In genomic region chr14:21048879-21049278, GRCm38 (mm10) we compare ENCODE assay signal across 9 mouse cellular contexts. TPM values are rescaled to one million over a fixed set of nuclear protein-coding genes. Genes with fewer than 3 reads are reported as not detected.
DNase-seq lines count a peak whose midpoint lies in the region; ATAC-seq and TF ChIP-seq lines count a peak whose summit lies in the region.
"Had no signal": no experiment of that assay in that cellular context is flagged by ENCODE, and none has a peak within 500 bp of the region (broad histone marks: within the 10 kb centered on the region; RNA-seq: fewer than 3 reads in every experiment).

No protein-coding gene starts in this region.

- no peak for DNase-seq in G1E (ENCODE audit: low spot score)
- DNase-seq in embryo, embryonic 11 days = peak; percentile 43
- peak; percentile 62 for DNase-seq in lung, embryonic 14.5 days
- peak; percentile 72 for DNase-seq in thymus, postnatal 14 days
- DNase-seq in left cerebral cortex, postnatal 14 days (ENCODE audit: low spot score in 2 of 2) = no peak
- DNase-seq in frontal cortex, postnatal 10 days (ENCODE audit: low spot score in 2 of 2) = no peak

- H3K36me3 ChIP-seq in intestine, postnatal 0 days (ENCODE audit: control insufficient read depth, insufficient read depth) = peaks cover 6% of the 10 kb centered on the region; the same call in 1 of the 2 replicates
- H3K36me3 ChIP-seq in intestine, embryonic 16.5 days (ENCODE audit: control insufficient read depth, insufficient read depth, low read length) = no peaks in the 10 kb centered on the region
- H3K36me3 ChIP-seq in G1E (replicated peaks) = peaks cover 31% of the 10 kb centered on the region
- H3K36me3 ChIP-seq in lung, embryonic 14.5 days (ENCODE audit: insufficient read depth) = peaks cover 9% of the 10 kb centered on the region; the same call in 1 of the 2 replicates

- H3K9me3 ChIP-seq in intestine, postnatal 0 days (ENCODE audit: control insufficient read depth) = no peaks in the 10 kb centered on the region
- H3K9me3 ChIP-seq in intestine, embryonic 16.5 days (ENCODE audit: control insufficient read depth, low read length) = 0 out of 2 replicates have a peak, but pooled peaks cover 2% of the 10 kb centered on the region
- peaks cover 2% of the 10 kb centered on the region; the same call in 1 of the 2 replicates for H3K9me3 ChIP-seq in G1E (replicated peaks)
- no peaks in the 10 kb centered on the region for H3K9me3 ChIP-seq in lung, embryonic 14.5 days (ENCODE audit: low read depth, low read length)
- H3K9me3 ChIP-seq: embryonic facial prominence, embryonic 12.5 days had no signal

- H3K9ac ChIP-seq in intestine, postnatal 0 days (ENCODE audit: low read depth, low read length) = no peak overlapping the region
- H3K9ac ChIP-seq in intestine, embryonic 16.5 days (ENCODE audit: low read depth, low read length) = no peak overlapping the region
- no peak overlapping the region for H3K9ac ChIP-seq in lung, embryonic 14.5 days
- H3K9ac ChIP-seq: embryonic facial prominence, embryonic 12.5 days had no signal

- no peaks in the 10 kb centered on the region for H3K4me1 ChIP-seq in intestine, postnatal 0 days (replicated peaks; ENCODE audit: control insufficient read depth, insufficient read depth, low read length)
- no peaks in the 10 kb centered on the region for H3K4me1 ChIP-seq in intestine, embryonic 16.5 days (ENCODE audit: control insufficient read depth, insufficient read depth, low read length)
- H3K4me1 ChIP-seq in G1E (ENCODE audit: insufficient read depth, low read depth, low read length) = peaks cover 13% of the 10 kb centered on the region
- 0 out of 2 replicates have a peak, but pooled peaks cover 5% of the 10 kb centered on the region for H3K4me1 ChIP-seq in lung, embryonic 14.5 days (ENCODE audit: insufficient read depth)

- no peak for ATAC-seq in intestine, postnatal 0 days
- no peak for ATAC-seq in intestine, embryonic 16.5 days
- ATAC-seq in G1E (ENCODE audit: extremely low read depth, insufficient number of reproducible peaks, low FRiP score, poor library complexity, severe bottlenecking) = no peak
- ATAC-seq in lung, embryonic 14.5 days (ENCODE audit: insufficient read depth) = no peak

- no peak overlapping the region for H3K4me2 ChIP-seq in intestine, postnatal 0 days (replicated peaks; ENCODE audit: low read depth)
- H3K4me2 ChIP-seq in intestine, embryonic 16.5 days (ENCODE audit: low read depth, low read length) = no peak overlapping the region
- H3K4me2 ChIP-seq in lung, embryonic 14.5 days = no peak overlapping the region
- H3K4me2 ChIP-seq: embryonic facial prominence, embryonic 12.5 days had no signal

- TF ChIP-seq CTCF in intestine, postnatal 0 days (IDR thresholded peaks at IDR 0.05; ENCODE audit: low read depth) = peak; percentile 73
- TF ChIP-seq CTCF in G1E (IDR thresholded peaks at IDR 0.05; ENCODE audit: low read depth, low read length) = peak; percentile 51; the same call in 1 of the 2 replicates
- peak; percentile 60 for TF ChIP-seq CTCF in lung, embryonic 14.5 days (IDR thresholded peaks at IDR 0.05; ENCODE audit: low read depth)

- H3K4me3 ChIP-seq in intestine, postnatal 0 days (ENCODE audit: low read depth, low read length) = no peak overlapping the region
- no peak overlapping the region for H3K4me3 ChIP-seq in intestine, embryonic 16.5 days (ENCODE audit: low read length)
- H3K4me3 ChIP-seq in G1E (ENCODE audit: low read depth, low read length) = no peak overlapping the region
- no peak overlapping the region for H3K4me3 ChIP-seq in lung, embryonic 14.5 days (ENCODE audit: low read depth, low read length)
- H3K4me3 ChIP-seq: embryonic facial prominence, embryonic 12.5 days had no signal

- H3K27ac ChIP-seq in intestine, postnatal 0 days (ENCODE audit: low read depth, low read length) = no peak overlapping the region
- H3K27ac ChIP-seq in intestine, embryonic 16.5 days (ENCODE audit: low read length) = no peak overlapping the region
- no peak overlapping the region for H3K27ac ChIP-seq in lung, embryonic 14.5 days (ENCODE audit: low read depth)
- H3K27ac ChIP-seq: embryonic facial prominence, embryonic 12.5 days had no signal

- intact Hi-C loops in left cerebral cortex, postnatal 14 days (cut with DNase I) = no loop called here

- no peaks in the 10 kb centered on the region for H3K27me3 ChIP-seq in intestine, postnatal 0 days (replicated peaks; ENCODE audit: control insufficient read depth, insufficient read depth, low read length)
- no peaks in the 10 kb centered on the region for H3K27me3 ChIP-seq in intestine, embryonic 16.5 days (replicated peaks; ENCODE audit: control insufficient read depth, insufficient read depth, low read length)
- H3K27me3 ChIP-seq in G1E (ENCODE audit: insufficient read depth, low read length) = no peaks in the 10 kb centered on the region
- H3K27me3 ChIP-seq in lung, embryonic 14.5 days (ENCODE audit: insufficient read depth, low read length) = no peaks in the 10 kb centered on the region
- H3K27me3 ChIP-seq: embryonic facial prominence, embryonic 12.5 days had no signal

RNA-seq across cellular contexts. Expression of gene Ap3m1, which starts 3.4 kb away (rescaled TPM):
- polyA plus RNA-seq in intestine, postnatal 0 days (2015; fragmentation: Nextera tagmentation; extraction: Ambion mirVana) = 58.8 and 60.0 TPM in 2 replicates
- polyA plus RNA-seq in intestine, embryonic 16.5 days (2015; fragmentation: Nextera tagmentation; extraction: Ambion mirVana) = 82.1 and 93.0 TPM in 2 replicates
- total RNA-seq in G1E (2014; fragmentation: Nextera tagmentation) (117 and 148 TPM in 2 replicates), G1E (2017) (98.7 and 114 TPM in 2 replicates)
- polyA plus RNA-seq in G1E (2012) = 6.8 and 8.2 TPM in 2 replicates
- polyA plus RNA-seq in lung, embryonic 14.5 days (2014; fragmentation: Nextera tagmentation; extraction: Ambion mirVana) = 82.5 and 86.9 TPM in 2 replicates
- 10 to 100 TPM; 75.4 to 87.2 TPM for total RNA-seq in left cerebral cortex, postnatal 14 days (2021)

RNA-seq across cellular contexts. Expression of gene Adk, which starts 3.5 kb away (rescaled TPM):
- 240 and 254 TPM in 2 replicates for polyA plus RNA-seq in intestine, postnatal 0 days (2015; fragmentation: Nextera tagmentation; extraction: Ambion mirVana)
- polyA plus RNA-seq in intestine, embryonic 16.5 days (2015; fragmentation: Nextera tagmentation; extraction: Ambion mirVana) = 244 and 262 TPM in 2 replicates
- total RNA-seq in G1E (2014; fragmentation: Nextera tagmentation) (457 and 489 TPM in 2 replicates), G1E (2017) (547 and 633 TPM in 2 replicates)
- polyA plus RNA-seq in G1E (2012) = 20.3 and 20.8 TPM in 2 replicates
- polyA plus RNA-seq in lung, embryonic 14.5 days (2014; fragmentation: Nextera tagmentation; extraction: Ambion mirVana) = 218 and 229 TPM in 2 replicates
- 10 to 100 TPM; 69.5 to 77.7 TPM for total RNA-seq in left cerebral cortex, postnatal 14 days (2021)

Comparison
In these comparisons a context has a peak if more than half of its experiments do, and no peak if none do; other contexts are left out.
1. DNase-seq: peak in embryo, embryonic 11 days (single experiment), lung, embryonic 14.5 days (single experiment) and thymus, postnatal 14 days (single experiment); none in G1E (single experiment), left cerebral cortex, postnatal 14 days (0 of 2) and frontal cortex, postnatal 10 days (0 of 2).
2. RNA of gene Adk, which starts 3.5 kb away (polyA plus RNA-seq): 244 to 262 TPM in intestine, embryonic 16.5 days, 240 to 254 TPM in intestine, postnatal 0 days and 218 to 229 TPM in lung, embryonic 14.5 days; 20.3 to 20.8 TPM in G1E; every median in the first group is over 10 times any median in the second.
3. Peak in every context shown above with its lines, with median percentiles within 50 percentile points of each other: CTCF ChIP-seq.